Mouse (Mus musculus) right cerebral cortex, postnatal 4 days (tissue): ENCODE data around the gene Cmas.

ENCODE experiments used
- DNase-seq: peaks from one replicate; pipeline ENCODE4 v3.0.0-alpha.2; 2022

Cmas gene

GRCm38 (mm10) chr6:142756507-142757333 is at the start of gene Cmas:
Gene Cmas, plus strand, starts transcription at chr6:142756686.
- peak; percentile 89 for DNase-seq

GRCm38 (mm10) chr6:142706688-142707087 is 49.8 kb upstream of the Cmas start:
- DNase-seq: no peak

- DNase-seq: no peak
Measured at GRCm38 (mm10) chr6:142708369-142708768, 48.1 kb upstream of the Cmas start.

- no peak for DNase-seq
Measured at GRCm38 (mm10) chr6:142710690-142711089, 45.8 kb upstream of the Cmas start.

- DNase-seq: no peak
Measured at GRCm38 (mm10) chr6:142711106-142711505, 45.4 kb upstream of the Cmas start.

GRCm38 (mm10) chr6:142715026-142715425 is 41.5 kb upstream of the Cmas start:
- no peak for DNase-seq

GRCm38 (mm10) chr6:142717186-142717585 is 39.3 kb upstream of the Cmas start:
- no peak for DNase-seq

GRCm38 (mm10) chr6:142718167-142718566 is 38.3 kb upstream of the Cmas start:
- no peak for DNase-seq

GRCm38 (mm10) chr6:142720641-142721040 is 35.8 kb upstream of the Cmas start:
- no peak for DNase-seq

- no peak for DNase-seq
Measured at GRCm38 (mm10) chr6:142721731-142722130, 34.8 kb upstream of the Cmas start.

- no peak for DNase-seq
Measured at GRCm38 (mm10) chr6:142726032-142726431, 30.5 kb upstream of the Cmas start.

- DNase-seq: no peak
Measured at GRCm38 (mm10) chr6:142732567-142733290, 23.8 kb upstream of the Cmas start.

- no peak for DNase-seq
Measured at GRCm38 (mm10) chr6:142735302-142736005, 21.0 kb upstream of the Cmas start.

- DNase-seq: no peak
Measured at GRCm38 (mm10) chr6:142738225-142738624, 18.3 kb upstream of the Cmas start.

GRCm38 (mm10) chr6:142738637-142739036 is 17.8 kb upstream of the Cmas start:
- DNase-seq: no peak

- DNase-seq: no peak
Measured at GRCm38 (mm10) chr6:142741763-142742162, 14.7 kb upstream of the Cmas start.

GRCm38 (mm10) chr6:142743193-142743592 is 13.3 kb upstream of the Cmas start:
- no peak for DNase-seq

GRCm38 (mm10) chr6:142745484-142745883 is 11.0 kb upstream of the Cmas start:
- no peak for DNase-seq

- DNase-seq: no peak
Measured at GRCm38 (mm10) chr6:142746765-142747164, 9.7 kb upstream of the Cmas start.

GRCm38 (mm10) chr6:142747165-142747564 is 9.3 kb upstream of the Cmas start:
- no peak for DNase-seq

GRCm38 (mm10) chr6:142748057-142748708 is 8.3 kb upstream of the Cmas start:
- DNase-seq: no peak

GRCm38 (mm10) chr6:142751365-142751764 is 5.1 kb upstream of the Cmas start:
- DNase-seq: no peak
